Mouse (Mus musculus): ENCODE data around the gene Ssx9.
"Not testable (repeated sequence)": the region's sequence is repeated elsewhere in the genome, so short reads cannot be mapped to it uniquely, and the experiment has no call there.

The Ssx9 gene

DNA sequence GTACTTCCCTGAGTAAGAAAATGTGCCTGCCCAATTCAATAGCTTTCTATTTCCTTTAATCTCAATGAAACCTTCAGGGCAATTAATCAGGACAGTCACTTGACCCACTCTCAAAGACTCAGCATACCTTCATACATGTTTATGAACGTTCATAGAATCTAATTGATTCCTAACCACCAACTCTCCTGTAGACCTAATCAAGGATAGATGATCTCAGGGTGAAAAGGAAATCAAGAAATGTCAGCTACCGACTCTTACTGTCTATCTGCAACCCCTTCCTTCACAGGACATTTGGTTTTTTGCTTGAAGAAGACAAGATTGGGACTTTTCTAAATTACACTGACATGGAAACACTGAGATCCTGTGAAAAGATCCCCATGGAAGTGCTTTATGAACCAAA, at the start of gene Ssx9:
Ssx9 (plus strand) TSS at position 301 of the 400 bp plus-strand sequence.
- not testable (repeated sequence) for DNase-seq (ENCODE audit: low spot score)

DNA sequence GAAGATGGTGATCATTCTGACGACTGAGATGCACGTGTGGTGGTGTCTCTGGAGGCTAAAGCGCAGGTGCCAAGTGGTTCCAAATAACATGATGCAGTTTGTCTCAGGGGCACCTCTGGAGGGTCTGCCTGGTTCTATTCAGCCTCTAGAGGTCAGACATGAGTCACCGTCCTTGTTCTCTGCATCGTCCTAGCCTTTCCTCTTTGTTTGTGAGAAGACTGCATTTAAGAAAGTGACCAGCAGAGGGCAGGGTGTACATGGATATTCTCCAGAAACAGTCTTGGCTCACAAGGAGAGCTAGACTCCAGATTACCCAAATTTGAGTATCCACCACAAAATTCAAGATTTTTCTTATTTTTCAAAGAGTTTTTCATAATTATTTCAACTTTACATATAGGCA, 15.3 kb upstream of the Ssx9 start:
- DNase-seq (ENCODE audit: low spot score), result peak; percentile 3

DNA sequence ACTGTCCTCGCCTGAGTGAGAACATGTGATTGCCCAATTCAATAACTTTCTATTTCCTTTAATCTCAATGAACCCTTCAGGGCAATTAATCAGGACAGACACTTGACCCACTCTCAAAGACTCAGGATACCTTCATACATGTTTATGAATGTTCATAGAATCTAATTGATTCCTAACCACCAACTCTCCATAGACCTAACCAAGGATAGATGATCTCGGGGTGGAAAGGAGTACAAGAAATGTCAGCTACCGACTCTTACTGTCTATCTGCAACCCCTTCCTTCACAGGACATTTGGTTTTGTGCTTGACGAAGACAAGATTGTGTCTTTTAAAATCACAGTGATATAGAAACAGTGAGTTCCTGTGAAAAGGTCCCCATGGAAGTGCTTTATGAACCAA, 55.2 kb downstream of the Ssx9 start, which contains the start of gene Ssxb5:
Ssxb5 (plus strand) TSS at position 301 of the 400 bp plus-strand sequence.
- not testable (repeated sequence) for DNase-seq (ENCODE audit: low spot score)
